Mouse (Mus musculus): ENCODE results near the gene Itgal.
"Not testable (repeated sequence)": the region's sequence is repeated elsewhere in the genome, so short reads cannot be mapped to it uniquely, and the experiment has no call there.

Itgal gene

GRCm38 (mm10) chr7:127278311-127278710, 17.7 kb upstream of the Itgal start:
- no peak for DNase-seq (ENCODE audit: low spot score)

DNA sequence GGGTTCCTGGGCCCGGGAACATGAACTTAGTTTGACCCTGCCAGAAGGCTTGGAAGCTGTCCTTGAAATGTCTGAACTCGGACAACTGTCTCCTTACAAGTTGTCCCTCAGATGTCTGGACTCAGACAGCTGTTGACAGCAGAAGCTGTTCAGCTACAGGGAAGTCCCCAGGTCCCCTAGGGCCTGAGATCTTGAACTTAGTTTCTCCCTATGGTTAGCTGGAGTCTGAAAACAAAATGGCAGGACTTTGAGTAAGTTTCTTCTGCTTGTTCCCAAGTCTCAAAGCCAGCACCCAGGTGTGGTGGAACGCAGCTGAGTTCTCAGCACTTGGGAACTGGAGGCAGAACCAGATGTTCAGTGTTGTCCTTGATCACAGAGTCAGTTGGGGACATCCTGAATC, 16.0 kb upstream of the Itgal start:
- DNase-seq (ENCODE audit: low spot score): no peak

GRCm38 (mm10) chr7:127281114-127281513, 14.9 kb upstream of the Itgal start:
- DNase-seq (ENCODE audit: low spot score): no peak

DNA sequence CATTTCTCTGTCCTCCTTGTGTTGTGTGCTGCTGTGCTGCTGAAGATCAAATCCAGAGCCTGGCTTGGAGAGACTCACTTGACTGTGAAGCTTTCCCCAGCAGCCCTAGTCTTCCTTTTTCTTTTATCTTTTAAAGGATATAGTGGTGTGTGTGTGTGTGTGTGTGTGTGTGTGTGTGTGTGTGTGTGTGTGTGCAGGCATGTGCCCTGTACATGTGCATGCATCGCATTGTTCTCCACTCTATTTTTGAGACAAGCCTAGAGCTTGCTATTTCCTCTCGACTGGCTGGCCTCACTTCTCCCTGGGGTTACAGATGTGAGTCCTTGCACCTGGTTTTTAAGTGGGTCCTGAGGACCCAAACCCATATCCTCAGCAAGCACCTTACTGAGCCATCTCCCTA, 13.9 kb upstream of the Itgal start:
- no peak for DNase-seq (ENCODE audit: low spot score)

- DNase-seq (ENCODE audit: low spot score): no peak
Observed at GRCm38 (mm10) chr7:127285154-127285553, 10.9 kb upstream of the Itgal start.

GRCm38 (mm10) chr7:127287940-127288339, 8.1 kb upstream of the Itgal start:
- DNase-seq (ENCODE audit: low spot score): no peak

DNA sequence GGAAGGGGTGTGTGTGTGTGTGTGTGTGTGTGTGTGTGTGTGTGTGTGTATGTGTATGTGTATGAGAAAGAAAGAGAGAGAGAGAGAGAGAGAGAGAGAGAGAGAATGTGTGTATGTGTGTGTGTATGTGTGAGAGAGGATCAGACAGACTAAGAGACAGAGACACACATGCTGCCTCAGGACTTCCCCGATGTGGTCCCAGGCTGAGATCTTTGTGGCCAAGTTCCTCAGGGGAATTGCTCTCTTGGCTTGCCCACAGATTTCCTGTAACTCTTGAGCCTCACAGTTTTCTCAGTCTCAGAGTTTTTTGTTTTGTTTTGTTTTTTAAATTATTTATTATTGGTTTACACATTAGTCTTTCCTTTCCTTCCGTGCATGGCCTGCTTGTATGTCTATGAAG, 6.8 kb upstream of the Itgal start:
- DNase-seq (ENCODE audit: low spot score): no peak

DNA sequence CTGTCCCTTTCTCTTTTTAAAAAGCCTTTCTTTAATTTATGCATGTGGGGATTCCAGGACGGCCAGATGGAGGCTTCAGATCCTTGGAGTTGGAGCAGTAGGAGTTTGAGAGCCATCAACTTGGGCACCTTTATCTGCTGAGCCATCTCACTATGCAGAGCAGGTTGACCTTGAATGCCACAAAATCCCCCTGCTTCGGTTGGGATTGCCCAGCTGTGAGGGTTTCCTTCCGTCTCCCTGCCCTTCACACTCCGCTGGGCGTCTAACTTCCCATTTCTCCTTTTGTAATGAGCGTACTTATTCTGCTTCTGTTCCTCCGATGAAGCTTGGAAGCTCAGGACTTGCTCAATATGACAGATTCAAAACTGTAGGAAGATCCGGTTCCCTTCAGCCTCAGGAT, 5.9 kb upstream of the Itgal start:
- no peak for DNase-seq (ENCODE audit: low spot score)

DNA sequence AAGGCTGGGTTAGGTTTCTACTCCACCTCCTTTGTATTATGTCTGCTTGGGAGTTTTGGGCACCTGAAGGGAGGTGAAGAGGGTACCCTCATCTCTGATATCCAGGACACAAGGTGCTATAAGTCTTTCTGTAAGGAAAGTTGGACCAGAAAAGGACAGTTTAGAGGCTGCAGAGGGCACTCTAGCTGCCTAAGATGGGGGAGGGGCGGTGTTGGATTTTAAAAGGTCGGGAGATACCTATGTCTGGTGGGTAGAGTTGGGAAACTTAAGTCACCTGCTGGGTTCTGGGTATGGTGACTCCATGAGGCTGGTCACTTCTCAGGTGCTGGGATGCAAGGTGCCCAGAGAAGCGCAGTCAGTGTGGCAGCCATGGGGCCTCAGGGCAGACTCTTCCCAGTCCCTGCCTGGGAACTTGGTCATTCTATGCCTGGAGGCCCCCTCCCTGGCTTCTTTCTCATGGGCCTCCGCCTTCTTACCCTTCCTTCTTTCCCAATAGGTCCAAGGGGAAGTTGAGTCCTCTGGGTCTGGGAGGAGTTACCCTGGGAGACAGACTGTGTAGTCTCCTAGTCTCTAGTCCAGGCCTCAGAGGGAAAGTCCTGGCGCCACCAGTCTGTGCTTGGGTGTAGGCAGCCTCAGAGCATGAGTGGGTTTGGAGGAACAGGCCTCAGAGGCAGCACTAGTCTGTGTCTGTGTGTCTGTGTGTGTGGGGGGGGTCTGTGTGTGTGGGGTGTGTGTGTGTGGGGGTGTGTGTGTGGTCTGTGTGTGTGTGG, 911 bp downstream of the Itgal start:
- no peak for DNase-seq (ENCODE audit: low spot score)

DNA sequence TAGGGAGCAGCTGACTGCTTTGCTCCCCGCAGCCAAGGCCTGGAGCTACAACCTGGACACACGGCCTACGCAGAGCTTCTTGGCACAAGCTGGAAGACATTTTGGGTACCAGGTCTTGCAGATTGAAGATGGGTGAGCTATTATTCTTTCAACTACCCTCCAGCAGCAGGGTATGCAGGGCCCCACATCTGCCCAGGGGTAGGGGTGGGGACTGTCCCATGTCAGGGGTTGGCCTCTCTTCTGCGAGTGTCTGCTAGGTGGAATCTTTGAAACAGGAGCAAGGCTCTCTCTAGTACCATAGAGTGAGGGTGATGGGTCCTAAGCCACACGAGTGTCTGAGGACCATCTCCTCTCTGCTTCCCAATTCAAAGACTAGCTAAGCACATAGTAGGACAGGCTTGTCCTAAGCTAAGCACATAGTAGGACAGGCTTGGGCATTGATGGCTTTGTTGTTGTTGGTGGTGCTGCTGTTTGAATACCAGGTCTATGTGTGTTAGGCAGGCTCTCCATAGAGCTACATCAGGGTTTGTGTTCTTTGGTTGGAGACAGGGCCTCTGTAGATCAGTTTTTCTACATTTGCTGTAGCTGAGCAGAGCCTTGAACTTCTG, 1.6 kb downstream of the Itgal start:
- no peak for DNase-seq (ENCODE audit: low spot score)

GRCm38 (mm10) chr7:127308431-127308830, 12.4 kb downstream of the Itgal start:
- DNase-seq (ENCODE audit: low spot score): no peak

DNA sequence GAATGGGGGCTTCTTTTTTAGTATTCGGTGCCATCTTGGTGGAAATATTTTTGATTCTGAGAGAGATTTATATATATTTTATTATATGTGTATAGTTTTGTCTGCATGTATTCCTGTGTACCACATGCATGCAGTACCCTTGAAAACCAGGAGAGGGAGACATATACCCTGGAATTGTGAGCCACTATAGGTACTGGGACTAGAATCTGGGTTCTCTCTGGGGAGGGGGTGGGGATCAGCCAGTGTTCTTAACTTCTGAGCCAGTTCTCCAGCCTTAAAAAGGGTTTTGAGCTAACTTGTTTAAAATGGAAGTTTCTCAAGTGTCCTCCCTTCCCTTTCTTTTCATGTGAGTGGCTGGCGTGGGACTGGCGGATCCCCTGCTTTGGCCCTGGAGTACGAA, 12.8 kb downstream of the Itgal start:
- peak; percentile 29 for DNase-seq (ENCODE audit: low spot score)

GRCm38 (mm10) chr7:127309951-127310350, 13.9 kb downstream of the Itgal start:
- DNase-seq (ENCODE audit: low spot score): no peak

DNA sequence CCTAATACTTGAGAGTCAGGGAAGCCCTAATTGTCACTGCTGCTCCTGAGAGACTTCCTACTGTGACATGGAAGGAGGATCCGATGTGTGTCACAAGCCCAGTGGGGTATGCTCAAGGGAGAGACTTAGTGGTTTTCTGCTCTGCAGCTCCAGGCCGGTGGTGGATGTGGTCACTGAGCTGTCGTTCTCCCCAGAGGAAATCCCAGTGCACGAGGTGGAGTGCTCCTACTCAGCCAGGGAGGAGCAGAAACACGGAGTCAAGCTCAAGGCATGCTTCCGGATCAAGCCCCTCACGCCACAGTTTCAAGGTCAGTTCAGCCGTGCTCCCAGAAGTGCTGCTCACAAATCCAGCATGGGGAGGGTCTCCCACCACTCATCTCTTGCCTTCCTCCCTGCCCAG, 17.9 kb downstream of the Itgal start:
- DNase-seq (ENCODE audit: low spot score): no peak

DNA sequence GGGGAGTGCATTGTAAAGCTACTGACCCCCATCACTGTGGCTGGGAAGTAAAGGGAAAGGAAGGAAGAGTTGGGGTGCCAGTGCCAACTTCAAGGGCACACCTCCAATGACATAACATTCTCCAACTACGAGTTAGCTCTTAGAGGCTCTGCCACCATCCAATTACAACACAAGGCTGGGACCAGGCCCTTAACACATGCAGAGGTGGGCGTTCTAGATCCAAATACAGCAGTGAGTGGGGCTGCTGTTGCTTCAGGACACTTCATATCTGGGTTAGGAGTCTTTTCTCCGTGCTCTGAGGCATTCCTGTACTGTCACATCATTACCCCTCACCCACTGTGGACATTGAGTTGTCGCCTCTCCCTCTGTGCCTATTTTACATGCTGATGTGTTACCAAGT, 25.0 kb downstream of the Itgal start:
- no peak for DNase-seq (ENCODE audit: low spot score)

DNA sequence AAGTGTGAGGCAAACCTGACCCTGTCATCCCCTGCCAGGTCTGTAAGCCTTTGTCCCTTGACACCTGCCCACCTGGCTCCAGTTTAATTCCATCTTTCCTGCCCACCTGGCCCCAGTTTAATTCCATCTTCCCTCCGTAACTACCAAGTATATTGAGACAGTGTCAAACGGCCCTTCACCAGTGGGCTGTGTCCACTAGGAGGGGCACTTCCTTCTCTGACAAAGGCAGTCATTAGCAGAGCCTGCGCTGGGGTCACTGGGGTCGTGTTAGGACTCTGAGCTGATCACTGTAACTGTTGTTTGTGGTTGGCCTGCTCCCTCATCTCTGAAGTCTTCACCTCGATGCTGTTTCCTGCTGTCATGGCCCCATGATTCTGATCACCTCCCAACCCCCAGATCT, 26.0 kb downstream of the Itgal start:
- no peak for DNase-seq (ENCODE audit: low spot score)

DNA sequence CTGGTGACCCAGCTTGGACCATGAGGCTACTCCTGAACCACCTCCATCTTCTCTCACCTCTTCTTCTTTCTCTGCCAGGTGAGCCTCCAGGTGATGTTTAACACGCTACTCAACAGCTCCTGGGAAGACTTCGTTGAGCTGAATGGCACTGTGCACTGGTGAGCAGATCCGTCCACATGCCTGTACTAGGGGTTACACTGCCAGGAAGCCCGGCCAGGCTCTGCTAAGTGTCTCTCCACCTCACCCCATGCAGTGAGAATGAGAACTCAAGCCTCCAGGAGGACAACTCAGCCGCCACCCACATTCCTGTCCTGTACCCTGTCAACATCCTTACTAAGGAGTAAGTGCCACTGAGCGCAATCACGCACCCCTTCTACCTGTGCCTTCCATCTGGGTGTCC, 28.9 kb downstream of the Itgal start:
- no peak for DNase-seq (ENCODE audit: low spot score)

DNA sequence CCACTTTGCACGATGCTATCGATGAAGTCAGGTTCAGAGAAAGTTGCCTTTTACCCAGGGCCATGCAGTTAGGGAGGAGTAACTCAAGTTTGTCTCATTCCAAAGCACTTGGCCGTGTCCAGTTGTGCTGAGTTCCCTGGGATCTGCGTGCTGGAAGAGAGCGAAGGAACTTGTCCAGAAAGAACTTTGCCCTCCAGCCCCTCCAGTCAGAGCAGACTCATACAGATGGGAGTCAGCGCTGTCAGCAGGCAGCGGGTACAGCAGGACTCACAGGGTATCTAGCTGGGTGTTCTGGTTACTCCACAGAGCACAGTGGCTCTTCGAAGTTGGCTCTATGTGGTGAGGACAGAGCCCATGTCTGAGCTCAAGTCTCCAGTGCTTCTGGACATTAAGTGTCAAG, 29.5 kb downstream of the Itgal start:
- DNase-seq (ENCODE audit: low spot score): no peak

- no peak for DNase-seq (ENCODE audit: low spot score)
Observed at GRCm38 (mm10) chr7:127326685-127327084, 30.6 kb downstream of the Itgal start.

- DNase-seq (ENCODE audit: low spot score): no peak
Observed at GRCm38 (mm10) chr7:127333240-127333639, 37.2 kb downstream of the Itgal start.

DNA sequence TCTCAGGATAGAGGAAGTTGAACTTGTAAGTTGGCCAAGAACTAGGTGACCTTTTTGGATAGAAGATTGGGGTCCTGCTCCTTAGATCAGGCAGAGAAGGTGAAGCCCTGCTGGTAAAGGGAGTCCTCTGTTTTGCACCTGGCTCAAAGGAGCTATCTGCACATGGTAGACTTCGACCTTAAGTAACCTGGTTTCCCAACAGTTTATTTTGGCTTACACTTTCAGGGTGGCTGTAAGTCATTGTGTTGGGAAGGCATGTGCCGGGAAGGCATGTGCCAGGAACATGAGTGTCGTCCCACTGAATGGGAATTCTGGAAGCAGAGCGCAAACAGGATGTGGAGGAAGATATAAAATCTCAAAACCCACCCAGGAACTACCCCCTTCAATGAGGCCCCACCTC, 39.5 kb downstream of the Itgal start:
- DNase-seq (ENCODE audit: low spot score): no peak

DNA sequence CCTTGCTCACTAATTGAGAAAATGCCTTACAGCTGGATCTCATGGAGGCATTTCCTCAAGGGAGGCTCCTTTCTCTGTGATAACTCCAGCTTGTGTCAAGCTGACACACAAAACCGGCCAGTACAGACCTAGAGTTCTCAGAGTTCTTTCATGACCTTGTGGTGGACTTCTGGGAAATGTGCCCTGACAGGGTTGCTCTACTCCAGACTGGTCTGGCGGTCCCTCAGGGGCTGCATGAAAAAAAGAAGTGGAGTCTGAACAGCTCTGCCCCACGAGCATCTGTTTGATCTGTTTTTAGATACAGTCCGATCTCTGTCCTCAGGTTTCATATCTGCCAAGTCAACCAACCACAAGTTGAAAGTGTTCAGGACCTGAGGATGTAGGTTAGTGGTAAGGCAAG, 41.6 kb downstream of the Itgal start:
- DNase-seq (ENCODE audit: low spot score): no peak

DNA sequence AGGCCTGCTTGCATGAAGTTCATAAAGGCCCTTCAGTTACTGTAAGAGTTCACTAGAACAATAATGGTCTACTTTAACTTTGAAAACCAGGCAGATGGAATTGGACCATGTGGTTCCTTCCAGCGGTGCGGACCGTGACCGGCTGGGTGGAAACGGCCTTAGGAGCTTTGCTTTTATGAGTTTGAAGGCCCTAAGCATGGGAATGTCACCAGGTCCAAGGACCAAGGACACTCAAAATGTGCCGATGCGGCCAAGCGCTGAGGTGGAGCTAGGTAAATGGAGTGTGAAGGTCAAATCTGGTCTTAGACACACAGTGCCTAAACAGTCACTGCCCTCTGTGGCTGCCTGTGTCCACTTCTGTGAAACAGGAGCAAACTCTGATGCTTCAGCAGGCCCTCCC, 45.3 kb downstream of the Itgal start:
- DNase-seq (ENCODE audit: low spot score): no peak

DNA sequence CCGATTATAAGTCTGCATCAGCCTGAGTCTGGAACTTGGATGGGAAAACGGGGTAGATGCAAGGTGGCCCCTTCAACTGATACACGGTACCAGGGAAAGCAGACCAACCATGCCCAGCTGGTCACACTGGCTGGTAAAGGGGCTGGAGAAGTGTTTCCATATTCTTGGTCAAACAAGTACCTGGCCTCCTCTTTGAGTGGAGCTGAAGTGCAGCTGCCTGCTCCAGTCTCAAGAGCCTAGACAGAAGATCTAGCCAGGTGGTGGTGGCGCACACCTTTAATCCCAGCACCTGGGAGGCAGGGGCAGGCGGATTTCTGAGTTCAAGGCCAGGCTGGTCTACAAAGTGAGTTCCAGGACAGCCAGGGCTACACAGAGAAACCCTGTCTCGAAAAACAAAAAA, 45.8 kb downstream of the Itgal start:
- not testable (repeated sequence) for DNase-seq (ENCODE audit: low spot score)

All from urinary bladder, postnatal 25 days (tissue).